Mouse (Mus musculus) midbrain, embryonic 16.5 days (tissue): ENCODE data around the gene Arf3. TPM values are rescaled to one million over a fixed set of nuclear protein-coding genes. Genes with fewer than 3 reads are reported as not detected.

Experiments
- ATAC-seq: fragments of 200-750 bp; cut with Nextera tagmentation; 2 replicates; pipeline ENCODE4 v1.8.0; 2017; ENCODE audit warnings: moderate TSS enrichment
- H3K27ac ChIP-seq: fragments of 300-500 bp; sonication (generic); 2 replicates; pipeline ENCODE4 v1.5.1; 2014; ENCODE audit warnings: mild to moderate bottlenecking, low read length, mixed read lengths
- H3K27me3 ChIP-seq: fragments of 300-500 bp; sonication (generic); 2 replicates; pipeline ENCODE4 v1.6.1; 2014; ENCODE audit warnings: low read depth, low read length, mixed read lengths; ENCODE audit not compliant: control insufficient read depth, insufficient read depth
- H3K36me3 ChIP-seq: fragments of 300-500 bp; sonication (generic); 2 replicates; pipeline ENCODE4 v1.6.1; 2014; ENCODE audit warnings: mild to moderate bottlenecking, low read length, moderate library complexity, mixed read lengths; ENCODE audit not compliant: control insufficient read depth, insufficient read depth
- H3K4me1 ChIP-seq: fragments of 300-500 bp; sonication (generic); 2 replicates; pipeline ENCODE4 v1.6.1; 2014; ENCODE audit warnings: mild to moderate bottlenecking, low read length, mixed read lengths; ENCODE audit not compliant: control insufficient read depth, insufficient read depth
- H3K4me2 ChIP-seq: fragments of 300-500 bp; sonication (generic); 2 replicates; pipeline ENCODE4 v1.6.1; 2014; ENCODE audit warnings: mild to moderate bottlenecking, low read length, mixed read lengths
- H3K4me3 ChIP-seq: fragments of 300-500 bp; sonication (generic); 2 replicates; pipeline ENCODE4 v1.5.1; 2014; ENCODE audit warnings: low read depth, mild to moderate bottlenecking, low read length, moderate library complexity, mixed read lengths
- H3K9ac ChIP-seq: fragments of 300-500 bp; sonication (generic); 2 replicates; pipeline ENCODE4 v1.6.1; 2014; ENCODE audit warnings: low read depth, low read length, mixed read lengths
- H3K9me3 ChIP-seq: fragments of 300-500 bp; sonication (generic); replicated peaks from 2 replicates; pipeline ENCODE4 v1.6.1; 2014; ENCODE audit warnings: mild to moderate bottlenecking, low read length, mixed read lengths; ENCODE audit not compliant: control insufficient read depth, poor library complexity, severe bottlenecking
- WGBS: fragments of 180-500 bp; shearing (Covaris S2); extraction: QIAGEN DNeasy Blood & Tissue Kit; methylation state at CpG from one replicate; pipeline ENCODE4 v1.1.7; 2014; 5-methylcytosine and 5-hydroxymethylcytosine counted together
- polyA plus RNA-seq: library from polyadenylated mRNA; unstranded; fragments of >200 nt; fragmentation: Nextera tagmentation; extraction: Ambion mirVana; gene quantifications from 2 replicates; pipeline ENCODE4 v1.2.1, GENCODE M21; 2015

Gene Arf3
- polyA plus RNA-seq, 1 experiment from 2014 or later, result 102 TPM

DNA sequence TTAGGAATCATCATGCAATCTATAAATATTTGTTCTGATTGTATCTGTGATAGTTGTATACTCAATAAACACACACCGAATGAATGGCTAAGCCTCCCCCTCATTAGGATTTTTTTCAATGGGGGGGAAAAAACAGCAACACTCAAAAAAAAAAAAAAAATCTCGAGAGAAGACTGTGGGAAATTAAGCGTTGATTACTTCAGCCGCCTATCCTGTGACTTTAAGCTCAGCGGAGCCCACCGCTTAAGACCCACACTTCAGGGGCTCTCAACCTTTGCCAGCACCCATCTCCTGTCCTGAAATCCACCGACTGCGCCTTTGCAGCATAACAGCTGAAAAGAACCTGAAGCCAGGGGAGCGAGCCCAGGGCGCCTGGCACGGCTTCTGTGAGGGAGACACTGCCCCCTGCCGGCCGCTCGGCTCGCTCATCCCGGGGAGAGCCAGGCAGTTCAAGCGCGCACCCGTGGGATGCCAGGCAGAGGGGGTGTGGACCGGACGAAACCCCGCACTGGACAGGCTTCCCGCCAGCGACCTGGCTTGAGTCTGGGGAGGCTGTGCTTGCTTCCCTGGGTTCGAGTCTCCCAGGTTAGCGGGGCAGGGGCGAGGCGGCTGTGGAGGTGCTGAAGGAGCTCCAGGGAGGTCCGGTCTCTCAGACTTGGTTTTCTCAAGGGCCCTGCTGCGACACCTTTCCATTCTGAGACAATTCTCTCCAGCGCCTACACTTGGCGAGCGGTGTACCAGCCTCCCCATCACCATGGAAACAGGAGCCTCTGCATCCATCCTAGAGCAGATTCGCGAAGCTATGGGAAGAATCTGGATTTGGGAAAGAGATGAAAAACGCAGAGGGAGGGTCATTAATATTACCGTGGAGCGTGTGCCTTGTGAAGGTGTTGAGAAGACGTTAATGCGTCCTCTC, 63.6 kb downstream of the Arf3 start:
- Histone ChIP-seq H3K4me3 (peak overlapping the region; percentile 52), H3K4me2 (peak overlapping the region; percentile 79), H3K9ac (peak overlapping the region; percentile 70), H3K27me3 (peaks cover 15% of the 10 kb centered on the region), H3K9me3 (no peaks in the 10 kb centered on the region), H3K27ac (peak overlapping the region; percentile 89), H3K36me3 (no peaks in the 10 kb centered on the region), H3K4me1 (peaks cover 7% of the 10 kb centered on the region)
- ATAC-seq, result peak; percentile 95
- WGBS, result 3% methylated on average over 40 of the region's 40 CpGs

DNA sequence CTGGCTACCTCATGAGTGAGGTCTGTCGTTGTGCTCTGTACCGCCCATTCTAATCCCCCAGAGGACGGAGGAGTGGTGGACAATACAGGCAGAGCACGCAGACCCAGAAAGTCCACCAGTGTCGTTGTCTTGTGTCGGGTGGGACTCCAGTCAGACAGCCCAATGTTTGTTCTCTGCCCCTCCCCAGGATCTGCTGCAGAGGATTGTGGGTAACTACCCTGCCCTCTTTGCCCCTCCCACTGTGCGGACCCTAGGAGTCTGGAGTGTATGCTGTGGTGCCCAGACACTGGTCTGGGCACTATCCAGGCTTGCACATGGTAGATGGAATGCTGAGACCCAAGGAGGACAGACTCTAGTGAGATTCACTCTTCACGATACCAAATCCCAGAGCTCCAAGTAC, 66.8 kb downstream of the Arf3 start:
- ATAC-seq, result no peak
- WGBS, result 57% methylated on average over 8 of the region's 8 CpGs
- H3K36me3 ChIP-seq, result no peaks in the 10 kb centered on the region
- no peak overlapping the region for H3K4me3 ChIP-seq
- H3K4me2 ChIP-seq, result no peak overlapping the region
- no peaks in the 10 kb centered on the region for H3K9me3 ChIP-seq
- no peak overlapping the region for H3K27ac ChIP-seq
- H3K4me1 ChIP-seq, result peaks cover 19% of the 10 kb centered on the region
- H3K9ac ChIP-seq, result no peak overlapping the region
- peaks cover 6% of the 10 kb centered on the region for H3K27me3 ChIP-seq

DNA sequence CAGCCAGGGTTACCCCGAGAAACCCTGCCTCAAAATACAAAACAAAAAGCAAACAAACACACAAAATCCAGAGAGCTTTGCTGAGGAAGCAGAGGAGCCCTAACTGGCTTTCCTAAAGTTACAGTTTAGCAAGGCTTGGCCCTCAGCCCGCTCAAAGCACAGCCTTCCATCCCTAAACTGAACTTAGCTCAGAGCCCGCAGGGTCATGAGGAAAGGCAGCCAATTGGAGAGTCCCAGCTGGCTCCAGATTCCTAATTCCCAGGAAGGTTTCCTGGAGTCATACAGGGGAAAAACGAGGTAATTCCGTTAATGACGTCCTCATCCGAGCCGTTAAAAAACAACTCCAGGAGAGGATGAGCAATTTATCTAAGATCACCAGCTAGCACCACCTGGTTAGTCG, 67.3 kb downstream of the Arf3 start:
- Histone ChIP-seq H3K9ac (no peak overlapping the region), H3K9me3 (no peaks in the 10 kb centered on the region), H3K36me3 (no peaks in the 10 kb centered on the region), H3K4me3 (no peak overlapping the region), H3K4me2 (no peak overlapping the region), H3K27me3 (0 out of 2 replicates have a peak, but pooled peaks cover under 1% of the 10 kb centered on the region), H3K27ac (no peak overlapping the region), H3K4me1 (peaks cover 24% of the 10 kb centered on the region)
- 60% methylated on average over 9 of the region's 9 CpGs for WGBS
- no peak for ATAC-seq

DNA sequence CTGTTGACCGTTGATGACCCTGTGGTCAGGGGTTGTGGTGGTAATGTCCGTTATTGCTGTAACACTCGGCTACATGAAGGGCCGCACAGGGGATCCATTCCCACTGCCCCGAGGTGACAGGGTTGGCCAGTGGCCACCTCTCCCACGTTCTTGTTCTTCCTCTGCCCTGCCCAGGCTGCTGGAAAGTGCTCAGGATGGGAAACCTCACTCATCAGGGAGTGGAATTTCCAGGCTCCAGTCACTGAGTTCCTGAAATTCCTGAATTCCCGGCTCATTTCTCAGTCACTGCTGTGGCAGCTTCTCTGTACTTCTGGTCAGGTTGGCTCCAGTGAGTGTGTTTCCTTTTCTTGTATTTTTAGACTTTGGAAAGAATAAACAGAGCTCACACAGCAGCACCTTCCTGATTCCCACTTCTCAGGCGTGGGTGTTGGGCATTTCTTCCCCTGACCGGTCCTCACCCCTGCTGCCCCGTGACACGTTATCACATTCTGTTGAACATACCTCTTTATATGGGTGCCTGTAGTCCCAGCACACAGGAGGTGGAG, 70.8 kb downstream of the Arf3 start:
- Histone ChIP-seq H3K4me3 (no peak overlapping the region), H3K9me3 (no peaks in the 10 kb centered on the region), H3K9ac (no peak overlapping the region), H3K36me3 (no peaks in the 10 kb centered on the region), H3K27me3 (no peaks in the 10 kb centered on the region), H3K4me2 (no peak overlapping the region), H3K27ac (0 out of 2 replicates have a peak overlapping the region, but pooled peaks have one; percentile 53), H3K4me1 (peaks cover 18% of the 10 kb centered on the region)
- no peak for ATAC-seq
- 57% methylated on average over 11 of the region's 11 CpGs for WGBS

DNA sequence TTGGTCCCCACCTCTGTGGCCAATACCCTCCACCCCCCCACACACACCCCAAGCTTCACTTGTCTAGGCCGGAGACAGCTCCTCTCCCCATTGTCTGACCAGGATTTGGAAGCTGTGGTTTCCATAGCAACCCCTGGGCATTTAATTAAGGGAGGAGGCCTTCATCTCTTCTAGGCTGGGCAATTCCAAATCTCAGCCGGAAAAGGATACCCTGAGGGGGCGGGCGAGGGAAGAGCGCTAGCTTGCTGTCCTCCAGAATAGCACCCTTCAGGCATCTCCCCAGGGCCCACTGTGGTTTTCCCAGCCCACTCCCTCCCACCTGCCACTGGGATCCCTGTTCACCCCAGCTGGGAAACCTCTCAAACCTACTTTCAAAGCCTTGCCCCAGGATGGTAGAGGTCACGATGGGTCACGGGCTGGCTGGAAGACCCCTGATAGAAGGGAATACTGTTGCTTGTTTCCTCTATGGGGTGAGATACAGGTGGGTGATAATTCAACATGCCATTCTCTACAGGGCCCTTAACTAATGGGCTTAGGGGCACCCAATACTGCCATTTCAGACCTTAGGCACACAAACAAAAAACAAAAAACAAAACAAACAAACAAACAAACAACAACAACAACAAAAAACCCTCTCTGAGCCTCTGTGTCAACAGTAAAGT, 71.4 kb downstream of the Arf3 start:
- Histone ChIP-seq H3K4me2 (peak overlapping the region; percentile 4), H3K27ac (peak overlapping the region; percentile 53; the same call in 1 of the 2 replicates), H3K9ac (no peak overlapping the region)

DNA sequence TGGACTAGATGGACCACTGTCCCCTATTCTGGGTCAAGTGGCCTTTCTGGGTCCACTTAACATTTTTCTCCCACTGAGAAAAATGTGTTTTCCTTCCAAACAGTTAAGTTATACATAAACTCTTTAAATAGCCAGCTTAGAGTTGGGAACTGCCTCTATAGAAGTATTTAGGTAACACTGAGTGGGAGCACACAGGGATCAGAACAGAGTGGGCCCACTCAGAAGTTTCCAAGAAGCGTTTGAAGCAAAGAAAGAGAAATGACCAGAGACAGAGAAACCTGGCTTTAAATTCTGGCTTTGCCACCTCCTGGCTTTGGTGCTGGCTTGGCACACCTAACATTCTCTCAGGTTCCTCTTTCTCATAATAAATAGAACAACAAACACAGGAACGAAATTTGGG, 73.3 kb downstream of the Arf3 start:
- H3K4me1 ChIP-seq, result peaks cover 18% of the 10 kb centered on the region
- 80% methylated on average over 2 of the region's 2 CpGs for WGBS
- H3K4me3 ChIP-seq, result no peak overlapping the region
- H3K27me3 ChIP-seq, result no peaks in the 10 kb centered on the region
- no peak for ATAC-seq
- H3K36me3 ChIP-seq, result no peaks in the 10 kb centered on the region
- no peak overlapping the region for H3K9ac ChIP-seq
- no peaks in the 10 kb centered on the region for H3K9me3 ChIP-seq
- no peak overlapping the region for H3K4me2 ChIP-seq
- H3K27ac ChIP-seq, result no peak overlapping the region

More for the DNA sequence above, 71.4 kb downstream of the Arf3 start:
- WGBS, result 8% methylated on average over 7 of the region's 7 CpGs
- Histone ChIP-seq H3K36me3 (no peaks in the 10 kb centered on the region), H3K4me1 (peaks cover 18% of the 10 kb centered on the region), H3K9me3 (no peaks in the 10 kb centered on the region), H3K27me3 (no peaks in the 10 kb centered on the region), H3K4me3 (no peak overlapping the region)
- peak; percentile 39; the same call in 1 of the 2 replicates for ATAC-seq

Other genes starting within 250 kb of the Arf3 start
- 106 and 113 TPM in 2 replicates for gene Kansl2, start 228.9 kb downstream of the Arf3 start, polyA plus RNA-seq
- 65.3 and 73.1 TPM in 2 replicates for gene Ccnt1, start 192.3 kb downstream of the Arf3 start, polyA plus RNA-seq
- not detected in 2 replicates for gene 4930415O20Rik, start 192.2 kb downstream of the Arf3 start, polyA plus RNA-seq
- 9.9 and 10.2 TPM in 2 replicates for gene Adcy6, start 153.1 kb downstream of the Arf3 start, polyA plus RNA-seq
- 198 and 205 TPM in 2 replicates for gene Cacnb3, start 132.4 kb downstream of the Arf3 start, polyA plus RNA-seq
- gene Ddx23, start 100.3 kb downstream of the Arf3 start, polyA plus RNA-seq, result 17.8 and 18.9 TPM in 2 replicates
- gene Rnd1, start 85.8 kb downstream of the Arf3 start, polyA plus RNA-seq, result 15.5 and 19.8 TPM in 2 replicates
- 9.3 and 12.0 TPM in 2 replicates for gene Ccdc65, start 55.0 kb downstream of the Arf3 start, polyA plus RNA-seq
- 2.3 and 4.0 TPM in 2 replicates for gene Fkbp11, start 35.0 kb downstream of the Arf3 start, polyA plus RNA-seq
- gene Wnt10b, start 14.9 kb upstream of the Arf3 start, polyA plus RNA-seq, result not detected in 2 replicates
- 1.2 and 1.3 TPM in 2 replicates for gene Wnt1, start 26.6 kb upstream of the Arf3 start, polyA plus RNA-seq
- 0.35 and 0.42 TPM in 2 replicates for gene Ddn, start 46.3 kb upstream of the Arf3 start, polyA plus RNA-seq
- gene Prkag1, start 68.3 kb upstream of the Arf3 start, polyA plus RNA-seq, result 72.9 and 73.1 TPM in 2 replicates
- 10.1 and 11.8 TPM in 2 replicates for gene Kmt2d, start 108.0 kb upstream of the Arf3 start, polyA plus RNA-seq
- gene Rhebl1, start 131.3 kb upstream of the Arf3 start, polyA plus RNA-seq, result 37.2 and 38.7 TPM in 2 replicates
- gene Dhh, start 135.3 kb upstream of the Arf3 start, polyA plus RNA-seq, result 0.36 and 0.39 TPM in 2 replicates
- 27.9 and 33.5 TPM in 2 replicates for gene Lmbr1l, start 155.0 kb upstream of the Arf3 start, polyA plus RNA-seq
- 1,165 and 1,361 TPM in 2 replicates for gene Tuba1b, start 171.4 kb upstream of the Arf3 start, polyA plus RNA-seq
- not detected in 2 replicates for gene Gm49450, start 190.3 kb upstream of the Arf3 start, polyA plus RNA-seq
- 17,735 and 17,910 TPM in 2 replicates for gene Tuba1a, start 190.5 kb upstream of the Arf3 start, polyA plus RNA-seq